Mouse (Mus musculus) E14TG2a.4 (cell line): Measurements from ENCODE around the gene Tmem269.
A peak's percentile ranks its signal among the peaks of the same experiment; 100 is the strongest.

ENCODE experiments used
- H3K27me3 ChIP-seq: 2 replicates; pipeline ENCODE4 v1.6.1; 2014; ENCODE audit warnings: low read length, control low read depth; ENCODE audit not compliant: insufficient read depth
- H3K36me3 ChIP-seq: 2 replicates; pipeline ENCODE4 v1.6.1; 2014; ENCODE audit warnings: low read length, control low read depth; ENCODE audit not compliant: insufficient read depth
- H3K4me1 ChIP-seq: replicated peaks from 2 replicates; pipeline ENCODE4 v1.6.1; 2014; ENCODE audit warnings: low read depth, low read length, control low read depth
- H3K4me3 ChIP-seq: replicated peaks from 2 replicates; pipeline ENCODE4 v1.5.1; 2014; ENCODE audit warnings: mild to moderate bottlenecking, low read length
- H3K9me3 ChIP-seq: 2 replicates; pipeline ENCODE4 v1.6.1; 2014; ENCODE audit warnings: low read length, control low read depth
- CTCF ChIP-seq: conservative IDR thresholded peaks from 2 replicates; pipeline ENCODE4 v1.5.1; 2014; ENCODE audit warnings: low read length
- NANOG ChIP-seq: IDR thresholded peaks from 2 replicates; pipeline ENCODE4 v1.6.1; 2014; ENCODE audit warnings: borderline replicate concordance, low read length, mixed read lengths
- POU5F1 ChIP-seq: IDR thresholded peaks from 2 replicates; pipeline ENCODE4 v1.6.1; 2014; ENCODE audit warnings: low read length, borderline replicate concordance

Tmem269 gene

DNA sequence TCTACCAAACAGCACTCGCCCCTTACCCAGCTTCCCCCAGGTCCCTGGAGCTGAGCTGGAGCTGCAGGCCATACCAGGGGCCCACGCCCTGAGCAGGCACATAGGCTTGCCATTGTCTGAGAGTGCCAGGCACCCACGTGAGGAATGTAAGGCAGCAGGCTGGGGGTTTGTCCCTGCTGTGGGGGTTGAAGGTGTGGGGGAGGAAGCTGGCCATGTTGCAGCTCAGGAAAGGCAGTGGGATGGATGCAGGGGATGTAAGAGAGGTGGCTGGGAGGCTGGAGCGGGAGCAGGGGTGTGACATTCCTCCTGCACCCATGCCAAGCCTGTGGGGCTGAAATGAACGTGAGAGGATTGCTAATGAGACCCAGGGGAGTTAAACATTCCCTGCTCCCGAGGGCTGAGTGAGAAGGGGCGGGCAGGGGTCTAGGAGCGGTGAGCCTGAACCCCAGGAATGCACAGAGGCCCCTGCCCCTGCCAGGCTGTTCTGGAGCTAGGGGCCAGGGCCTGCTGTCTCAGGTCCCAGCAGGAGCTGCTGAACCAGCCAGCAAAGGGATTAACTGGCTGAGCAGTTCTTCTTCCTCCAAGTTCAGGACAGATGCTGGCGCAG lies 36.1 kb upstream of the Tmem269 start:
- TF ChIP-seq CTCF (no peak), NANOG (no peak)
- Histone ChIP-seq H3K36me3 (no peaks in the 10 kb centered on the region), H3K4me3 (0 out of 2 replicates have a peak overlapping the region, but pooled peaks have one; percentile 13), H3K4me1 (peaks cover 49% of the 10 kb centered on the region), H3K27me3 (peaks cover 25% of the 10 kb centered on the region), H3K9me3 (no peaks in the 10 kb centered on the region)

- H3K4me3 ChIP-seq = no peak overlapping the region
- peaks cover 12% of the 10 kb centered on the region; the same call in 1 of the 2 replicates for H3K36me3 ChIP-seq
- H3K4me1 ChIP-seq = peaks cover 51% of the 10 kb centered on the region
- peaks cover 25% of the 10 kb centered on the region for H3K27me3 ChIP-seq
- H3K9me3 ChIP-seq = no peaks in the 10 kb centered on the region
- TF ChIP-seq POU5F1 (no peak), CTCF (no peak), NANOG (no peak)
Measured at GRCm38 (mm10) chr4:119252025-119252808, 34.2 kb upstream of the Tmem269 start.

GRCm38 (mm10) chr4:119248407-119248965 lies 30.5 kb upstream of the Tmem269 start:
- Histone ChIP-seq H3K9me3 (no peaks in the 10 kb centered on the region), H3K36me3 (peaks cover 48% of the 10 kb centered on the region), H3K27me3 (peaks cover 11% of the 10 kb centered on the region), H3K4me1 (peaks cover 65% of the 10 kb centered on the region), H3K4me3 (peak overlapping the region; percentile 65; the same call in 1 of the 2 replicates)
- no peak for TF ChIP-seq POU5F1
- no peak for TF ChIP-seq CTCF
- TF ChIP-seq NANOG = no peak

DNA sequence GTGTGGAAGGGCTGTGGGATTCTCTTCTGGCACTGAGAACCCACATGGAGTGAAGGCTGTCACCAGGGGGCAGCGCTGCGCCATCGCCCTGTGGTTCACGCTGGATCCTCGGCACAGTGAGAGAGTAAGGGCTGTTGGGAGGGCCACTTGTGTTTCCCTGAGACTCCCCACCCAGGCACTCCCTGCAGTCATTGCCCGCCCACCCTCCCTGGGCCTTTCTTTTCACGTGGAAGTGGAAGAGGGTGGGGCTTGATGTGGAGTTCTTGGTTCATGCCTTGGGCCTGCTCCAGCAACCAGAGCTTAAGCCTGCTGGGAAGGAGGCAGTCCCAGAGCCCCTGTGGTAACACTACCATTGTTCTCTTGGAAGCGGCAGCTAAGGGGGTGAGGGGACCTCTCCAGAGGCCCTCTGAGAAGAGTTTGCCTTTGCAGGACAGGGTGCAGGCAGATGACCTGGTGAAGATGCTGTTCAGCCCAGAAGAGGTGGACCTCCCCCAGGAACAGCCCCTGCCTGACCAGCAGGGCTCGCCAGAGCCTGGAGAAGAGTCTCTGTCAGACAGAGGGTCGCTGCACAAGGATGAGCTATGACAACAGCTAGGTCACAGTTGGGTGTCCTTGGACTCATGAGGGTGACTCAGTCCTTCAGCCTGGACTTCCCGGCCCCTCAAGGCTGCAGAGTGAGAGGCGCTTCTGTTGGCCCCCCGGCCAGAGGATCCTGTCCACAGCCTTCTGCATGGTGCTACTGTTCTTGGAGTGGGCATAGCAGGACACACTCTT lies 29.6 kb upstream of the Tmem269 start:
- H3K9me3 ChIP-seq = no peaks in the 10 kb centered on the region

DNA sequence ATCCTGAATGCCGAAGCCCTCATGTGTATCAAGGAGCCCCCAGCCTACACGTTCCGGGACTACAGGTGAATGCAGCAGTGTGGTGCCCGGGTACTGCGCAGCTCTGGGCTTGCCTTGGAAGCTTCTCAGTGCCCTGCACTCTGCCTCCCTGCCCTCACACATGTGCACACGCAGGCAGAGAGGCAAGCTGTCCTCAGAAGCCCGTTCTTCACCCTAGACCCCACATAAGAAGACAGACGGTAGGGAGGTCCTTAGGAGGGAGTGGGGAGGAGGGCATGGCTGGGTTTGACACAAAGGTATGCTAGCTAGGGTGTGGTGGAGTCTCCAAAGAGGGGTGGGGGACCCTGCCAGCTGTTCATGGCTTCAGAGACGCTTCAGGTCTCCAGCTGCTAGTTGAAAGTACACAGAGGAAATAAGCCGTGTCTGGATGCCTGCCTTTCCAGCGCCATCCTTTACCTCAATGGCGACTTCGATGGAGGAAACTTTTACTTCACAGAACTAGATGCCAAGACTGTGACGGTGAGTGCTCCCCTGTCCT lies 28.7 kb upstream of the Tmem269 start:
- H3K4me1 ChIP-seq = peaks cover 65% of the 10 kb centered on the region
- H3K4me3 ChIP-seq = peak overlapping the region; percentile 43
- H3K27me3 ChIP-seq = no peaks in the 10 kb centered on the region
- H3K9me3 ChIP-seq = no peaks in the 10 kb centered on the region
- H3K36me3 ChIP-seq = peaks cover 59% of the 10 kb centered on the region
- TF ChIP-seq NANOG (no peak), CTCF (no peak), POU5F1 (no peak)

More for the DNA sequence above, 29.6 kb upstream of the Tmem269 start:
- peaks cover 50% of the 10 kb centered on the region for H3K36me3 ChIP-seq
- TF ChIP-seq POU5F1 (no peak), NANOG (no peak), CTCF (peak; percentile 27; the same call in 1 of the 2 replicates)
- 0 out of 2 replicates have a peak, but pooled peaks cover 2% of the 10 kb centered on the region for H3K27me3 ChIP-seq
- H3K4me1 ChIP-seq = peaks cover 65% of the 10 kb centered on the region
- H3K4me3 ChIP-seq = peak overlapping the region; percentile 65

DNA sequence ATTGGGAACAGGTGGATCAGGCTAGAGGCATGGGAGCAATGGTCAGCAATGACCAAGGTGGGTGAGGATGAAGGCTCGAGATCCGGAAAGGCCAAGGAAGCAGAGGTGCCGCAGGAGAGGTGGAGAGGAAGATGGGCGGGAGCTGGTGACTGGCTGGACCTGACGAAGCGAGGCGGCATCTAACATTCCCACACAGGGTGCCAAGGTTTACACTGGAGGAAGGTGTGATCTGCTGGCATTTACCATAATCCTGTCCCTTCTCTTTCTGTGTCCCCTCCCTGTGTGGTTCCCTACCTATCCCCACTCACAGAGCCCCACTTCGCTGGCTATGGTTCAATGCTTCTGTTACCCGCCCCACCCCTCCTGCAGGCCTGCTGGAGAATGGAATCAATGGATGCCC lies 27.9 kb upstream of the Tmem269 start:
- no peaks in the 10 kb centered on the region for H3K27me3 ChIP-seq
- TF ChIP-seq NANOG (no peak), CTCF (no peak), POU5F1 (no peak)
- H3K4me3 ChIP-seq = peak overlapping the region; percentile 43
- H3K9me3 ChIP-seq = no peaks in the 10 kb centered on the region
- H3K4me1 ChIP-seq = peaks cover 65% of the 10 kb centered on the region
- peaks cover 67% of the 10 kb centered on the region for H3K36me3 ChIP-seq

DNA sequence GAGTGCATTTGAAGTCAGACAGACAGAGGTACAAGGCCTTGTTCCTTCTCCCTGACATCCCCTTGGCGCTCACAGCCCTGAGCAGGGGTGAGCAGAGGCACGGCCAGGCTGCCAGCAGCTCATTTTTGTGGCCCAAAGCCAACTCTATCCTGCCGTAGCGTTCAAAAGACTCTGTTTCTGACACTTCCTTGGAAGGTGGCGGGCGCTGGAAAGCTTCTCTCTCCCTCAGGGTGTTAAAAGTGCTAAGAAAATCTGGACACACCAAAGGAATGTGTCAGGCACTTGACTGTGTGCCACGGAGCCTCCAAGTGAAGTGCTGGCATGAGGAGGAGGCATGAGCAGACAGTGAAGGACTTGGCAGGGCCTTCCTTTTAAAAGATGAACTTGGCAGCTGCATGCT lies 27.5 kb upstream of the Tmem269 start:
- Histone ChIP-seq H3K9me3 (no peaks in the 10 kb centered on the region), H3K27me3 (no peaks in the 10 kb centered on the region), H3K4me3 (peak overlapping the region; percentile 43), H3K4me1 (peaks cover 65% of the 10 kb centered on the region), H3K36me3 (peaks cover 71% of the 10 kb centered on the region)
- TF ChIP-seq CTCF (no peak), NANOG (no peak), POU5F1 (no peak)
